Comparison of ENCODE assay signal across 8 mouse cellular contexts in the genomic region with DNA sequence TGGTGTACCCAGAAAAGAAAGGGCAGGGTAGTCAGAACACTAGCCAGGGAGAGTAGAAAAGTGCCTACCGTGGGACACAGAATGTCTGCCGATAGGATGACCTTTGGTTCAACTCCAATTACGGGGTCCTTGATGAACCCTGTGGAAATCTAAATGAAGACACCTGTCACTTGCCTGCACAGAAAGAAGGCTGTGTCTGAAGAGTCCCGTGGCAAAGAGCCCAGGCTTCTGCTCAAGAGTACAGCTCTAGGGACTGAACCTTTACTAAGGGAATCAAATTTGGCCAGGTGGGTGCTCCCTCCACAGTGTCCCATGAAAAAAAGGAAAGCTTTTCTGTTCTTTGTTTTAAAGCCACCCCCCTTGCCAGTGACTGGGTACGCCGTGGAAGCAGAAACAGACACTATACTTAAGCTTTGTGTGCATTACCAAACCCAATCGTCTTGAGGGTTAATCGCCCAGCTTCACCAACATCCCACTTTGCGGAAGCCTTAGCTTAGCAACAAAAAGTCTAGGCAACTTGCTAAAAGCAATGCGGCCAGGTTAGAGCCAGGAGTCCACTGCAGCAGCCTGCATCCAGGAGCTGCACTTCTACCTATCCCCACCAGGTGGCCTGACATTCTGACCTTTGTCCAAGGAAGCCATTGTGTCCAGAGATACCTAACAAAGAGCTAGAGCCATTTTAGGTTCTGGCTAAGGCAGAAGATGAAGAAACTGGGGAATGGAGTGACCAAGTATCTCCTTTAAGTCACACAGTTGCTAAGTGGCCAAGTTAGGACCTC.
A peak's percentile ranks its signal among the peaks of the same experiment; 100 is the strongest.
DNase-seq lines count a peak whose midpoint lies in the region; ATAC-seq and TF ChIP-seq lines count a peak whose summit lies in the region.

No protein-coding gene starts in this region.

- peak; percentile 67 for TF ChIP-seq CTCF in gastrocnemius, adult 2 months (IDR thresholded peaks at IDR 0.05)
- peak; percentile 59; the same call in 1 of the 2 replicates for TF ChIP-seq CTCF in thymus, adult 2 months (IDR thresholded peaks at IDR 0.05; ENCODE audit: borderline replicate concordance, control insufficient read depth, extremely low read depth, insufficient read depth, low read length, poor library complexity)

- no peak for DNase-seq in gastrocnemius, adult 2 months
- no peak for DNase-seq in gastrocnemius, adult 8-10 months (ENCODE audit: low spot score in 2 of 2)
- peak; percentile 29 for DNase-seq in thymus, adult 2 months
- no peak for DNase-seq in thymus, adult 18-20 months
- DNase-seq in testis, postnatal 10 days (ENCODE audit: low spot score) = peak; percentile 63
- DNase-seq in gastrocnemius, postnatal 25 days = no peak
- DNase-seq in gastrocnemius, postnatal 36 days = no peak

- intact Hi-C loops in gastrocnemius, adult 2 months (cut with DNase I) = no loop called here
- intact Hi-C loops in gastrocnemius, postnatal 36 days (cut with DNase I) = no loop called here

- no peaks in the 10 kb centered on the region for H3K27me3 ChIP-seq in thymus, adult 2 months (ENCODE audit: control insufficient read depth, insufficient read depth, low read length)

- TF ChIP-seq POLR2A in thymus, adult 2 months (IDR thresholded peaks at IDR 0.05; ENCODE audit: control insufficient read depth, extremely low read depth, insufficient read depth, low read length, poor library complexity) = no peak

- no peaks in the 10 kb centered on the region for H3K36me3 ChIP-seq in thymus, adult 2 months (ENCODE audit: control insufficient read depth, insufficient read depth, low read length)

- peak; percentile 53 to 65; a peak in 1 of 4 replicates for ATAC-seq in hematopoietic stem cell, adult 5-6 weeks (replicated peaks in 1 of 2; ENCODE audit: insufficient read depth in 1 of 2, low FRiP score in 2 of 2, low TSS enrichment in 1 of 2, low read depth in 1 of 2, poor library complexity in 2 of 2, severe bottlenecking in 2 of 2)

- H3K27ac ChIP-seq in gastrocnemius, adult 2 months = no peak overlapping the region
- H3K27ac ChIP-seq in thymus, adult 2 months (ENCODE audit: control insufficient read depth, insufficient read depth, low read length) = no peak overlapping the region

- no peaks in the 10 kb centered on the region for H3K4me1 ChIP-seq in thymus, adult 2 months (replicated peaks; ENCODE audit: control insufficient read depth, insufficient read depth, low read length)

- 91% methylated on average over 10 of the region's 10 CpGs for WGBS in thymus, adult 2 months

- H3K4me3 ChIP-seq in gastrocnemius, adult 2 months = no peak overlapping the region
- no peak overlapping the region for H3K4me3 ChIP-seq in thymus, adult 2 months (ENCODE audit: control insufficient read depth, insufficient read depth, low read length)

Comparison
In these comparisons a context has a peak if more than half of its experiments do, and no peak if none do; other contexts are left out.
1. DNase-seq: peak in thymus, adult 2 months (single experiment) and testis, postnatal 10 days (single experiment); none in gastrocnemius, adult 2 months (single experiment), gastrocnemius, adult 8-10 months (0 of 2), thymus, adult 18-20 months (0 of 2), gastrocnemius, postnatal 25 days (single experiment) and gastrocnemius, postnatal 36 days (0 of 2).